Mouse (Mus musculus) ES-E14 (cell line): Measurements from ENCODE around the gene Golga4.

Experiments
- HCFC1 ChIP-seq: IDR thresholded peaks from 2 replicates; pipeline ENCODE4 v1.6.1; 2012; ENCODE audit warnings: low read length, inconsistent platforms, borderline replicate concordance; ENCODE audit not compliant: insufficient read depth
- MAFK ChIP-seq: IDR thresholded peaks from 2 replicates; pipeline ENCODE4 v1.6.1; 2014; ENCODE audit warnings: mild to moderate bottlenecking, low read depth, low read length, inconsistent platforms; ENCODE audit not compliant: insufficient read depth

DNA sequence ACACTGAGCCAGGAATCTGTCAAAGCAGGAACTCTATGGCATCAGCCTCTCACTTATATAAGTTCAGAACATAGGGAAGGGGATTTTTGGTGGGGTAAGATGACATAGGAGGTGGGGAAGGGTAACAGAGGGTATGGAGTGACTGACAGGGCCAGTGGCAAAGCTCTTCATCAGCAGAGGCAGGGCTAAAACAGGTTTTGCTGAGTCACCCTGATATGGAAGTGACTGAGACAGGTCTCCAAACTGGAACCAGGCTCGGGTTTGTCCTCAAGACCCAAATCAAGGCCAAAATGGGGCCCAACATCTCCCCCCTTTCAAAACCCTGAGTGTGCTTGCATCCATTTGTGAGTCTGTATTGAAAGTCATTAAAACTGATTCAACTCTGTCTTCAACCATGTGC, 78.8 kb downstream of the Golga4 start:
- TF ChIP-seq HCFC1, result no peak
- TF ChIP-seq MAFK, result peak; percentile 48; the same call in 1 of the 2 replicates
